Mouse (Mus musculus) T-helper 2 cell (primary cell): ENCODE data around the gene Olfr267.

Source experiments
- in situ Hi-C: fragments of 300-600 bp; cut with MboI, MseI; formaldehyde crosslinking; loops from one replicate; pipeline ENCODE4 v1.15.1; 2025; ENCODE audit warnings: high pct_unique_total_duplicates

Olfr267 gene

DNA sequence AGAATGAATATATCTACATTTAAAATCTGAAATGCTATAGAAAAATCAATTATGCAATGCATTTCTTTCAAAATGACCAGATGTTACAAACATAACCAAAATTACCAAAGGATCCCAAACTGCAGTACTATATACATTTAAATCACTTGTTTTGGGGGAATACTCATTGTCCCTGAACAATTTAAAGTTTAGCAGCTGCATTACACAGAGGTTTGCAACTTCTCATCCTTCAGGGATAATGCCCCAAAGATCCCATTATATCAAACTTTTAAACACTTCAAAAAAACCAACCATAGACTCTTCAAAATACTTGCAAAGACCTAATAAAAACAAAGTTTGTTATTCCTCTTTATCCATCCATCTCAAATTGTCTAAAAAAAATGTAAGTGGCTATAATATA is at the start of gene Olfr267:
Olfr267 (minus strand) TSS at position 101 of the 400 bp plus-strand sequence.
- in situ Hi-C loops, result loop anchor here (5.0 kb wide), 1 partner anchor 620 kb away; no protein-coding TSS in a partner anchor

DNA sequence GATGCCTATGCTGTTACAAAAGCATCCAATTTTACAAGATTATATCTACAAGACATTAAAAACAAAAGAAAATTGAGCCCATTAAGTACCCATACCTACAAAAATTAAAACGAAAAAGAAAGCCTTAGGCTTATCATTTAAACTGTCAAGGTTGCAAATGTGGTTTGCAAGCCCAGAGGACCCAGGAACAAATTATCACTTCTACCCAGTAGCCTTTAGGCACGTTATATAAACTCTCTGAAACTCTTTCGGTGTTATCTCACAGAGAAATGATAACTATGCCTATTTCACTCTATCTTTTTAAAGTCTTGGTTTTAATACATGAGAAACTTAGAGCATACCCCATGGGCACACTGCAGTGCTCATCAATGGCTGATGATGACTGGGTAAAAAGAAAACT is 45.4 kb upstream of the Olfr267 start:
- in situ Hi-C loops, result no loop called here

DNA sequence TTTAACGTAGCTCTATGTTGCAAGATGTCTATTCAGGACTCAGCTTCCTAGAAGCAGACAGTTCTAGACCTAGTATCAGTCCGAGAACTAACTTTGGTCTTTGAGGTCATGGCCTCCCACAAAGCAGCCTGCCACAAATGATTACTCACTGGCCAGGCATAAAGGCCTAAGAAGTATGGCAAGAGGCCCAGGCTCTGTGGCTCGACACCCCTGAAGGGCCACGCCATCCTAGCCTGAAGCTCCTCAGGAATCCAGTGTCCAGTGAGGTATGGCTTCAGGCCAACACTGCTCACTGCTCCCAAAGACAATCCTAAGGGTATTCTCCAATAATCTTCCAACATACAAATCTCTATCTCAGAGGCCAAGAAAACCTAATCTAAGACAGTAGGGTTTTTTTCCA is 38.4 kb upstream of the Olfr267 start:
- in situ Hi-C loops, result no loop called here

DNA sequence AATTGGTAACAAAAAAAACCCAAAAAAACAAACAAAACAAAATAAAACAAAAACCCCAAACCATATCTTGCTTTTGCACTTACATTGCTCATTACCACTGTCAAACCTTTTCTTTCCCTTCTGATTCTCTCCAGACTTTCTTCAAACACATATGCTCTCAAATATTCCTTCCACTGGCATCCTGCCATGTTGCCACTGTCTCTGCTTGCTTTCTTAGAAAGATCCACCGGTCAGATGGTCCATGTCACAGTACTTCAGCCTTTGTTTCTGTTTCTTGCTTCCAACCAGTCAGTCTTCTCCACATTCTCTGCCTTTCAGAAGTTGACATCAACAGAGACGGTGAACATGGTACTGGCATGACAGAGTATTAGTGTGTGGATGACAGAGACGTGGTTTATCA is 857 bp downstream of the Olfr267 start:
- in situ Hi-C loops, result loop anchor here (5.0 kb wide), 1 partner anchor 621 kb away; no protein-coding TSS in a partner anchor

DNA sequence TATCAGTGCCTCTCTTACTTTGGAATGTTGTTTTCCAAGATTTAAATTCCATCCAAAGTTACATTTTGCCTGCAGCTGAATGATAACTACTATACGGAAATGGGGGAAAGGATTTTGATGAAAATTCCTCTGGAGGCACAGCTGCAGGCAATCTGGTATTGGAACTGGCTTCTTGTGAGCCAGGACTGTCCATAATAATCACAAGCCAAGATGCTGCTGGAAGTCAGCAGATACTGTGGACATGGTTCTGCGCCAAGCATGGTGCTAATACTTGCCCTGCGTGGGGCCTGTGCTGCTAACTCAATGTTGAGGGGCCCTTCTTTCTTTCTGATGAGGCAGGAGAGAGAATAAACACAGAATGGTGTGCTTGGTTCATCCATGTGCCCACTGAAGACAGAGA is 24.1 kb downstream of the Olfr267 start:
- in situ Hi-C loops, result no loop called here

DNA sequence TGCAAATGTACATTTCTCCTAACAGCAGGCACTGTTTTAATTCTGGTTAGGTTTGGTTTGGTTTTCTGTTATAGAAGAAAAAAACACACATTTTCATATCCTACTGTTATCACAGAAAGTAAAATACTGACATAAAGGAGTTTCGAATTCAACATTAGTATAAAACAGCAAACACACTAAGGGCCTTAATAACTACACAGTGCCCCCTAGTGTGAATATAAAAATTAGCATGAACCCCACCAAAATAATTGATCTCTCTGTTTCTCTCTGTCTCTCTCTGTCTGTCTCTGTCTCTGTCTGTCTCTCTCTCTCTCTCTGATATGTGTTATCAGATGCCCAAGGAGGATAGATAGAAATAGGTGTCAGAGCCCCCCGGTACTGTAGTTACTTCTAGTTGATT is 38.0 kb downstream of the Olfr267 start:
- in situ Hi-C loops, result no loop called here

DNA sequence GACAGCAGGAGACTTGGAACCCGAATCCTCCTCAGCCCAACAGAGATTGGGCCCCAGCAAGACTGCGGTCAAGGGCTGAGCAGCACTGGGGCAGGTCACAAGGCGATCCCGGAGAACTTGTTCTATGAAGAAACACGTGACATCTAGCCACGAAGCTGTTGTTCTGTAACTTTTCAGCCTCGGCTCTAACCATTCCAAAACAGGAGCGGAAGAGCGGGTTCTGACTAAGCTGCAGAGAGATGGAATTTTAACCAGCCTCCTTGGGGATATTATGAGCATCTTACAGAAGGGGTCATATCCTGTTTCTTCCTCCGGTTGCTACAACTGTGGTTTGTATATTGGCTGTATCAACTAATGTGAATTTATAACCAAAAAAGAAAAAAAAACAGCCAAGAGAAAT is 38.4 kb downstream of the Olfr267 start:
- in situ Hi-C loops, result no loop called here

DNA sequence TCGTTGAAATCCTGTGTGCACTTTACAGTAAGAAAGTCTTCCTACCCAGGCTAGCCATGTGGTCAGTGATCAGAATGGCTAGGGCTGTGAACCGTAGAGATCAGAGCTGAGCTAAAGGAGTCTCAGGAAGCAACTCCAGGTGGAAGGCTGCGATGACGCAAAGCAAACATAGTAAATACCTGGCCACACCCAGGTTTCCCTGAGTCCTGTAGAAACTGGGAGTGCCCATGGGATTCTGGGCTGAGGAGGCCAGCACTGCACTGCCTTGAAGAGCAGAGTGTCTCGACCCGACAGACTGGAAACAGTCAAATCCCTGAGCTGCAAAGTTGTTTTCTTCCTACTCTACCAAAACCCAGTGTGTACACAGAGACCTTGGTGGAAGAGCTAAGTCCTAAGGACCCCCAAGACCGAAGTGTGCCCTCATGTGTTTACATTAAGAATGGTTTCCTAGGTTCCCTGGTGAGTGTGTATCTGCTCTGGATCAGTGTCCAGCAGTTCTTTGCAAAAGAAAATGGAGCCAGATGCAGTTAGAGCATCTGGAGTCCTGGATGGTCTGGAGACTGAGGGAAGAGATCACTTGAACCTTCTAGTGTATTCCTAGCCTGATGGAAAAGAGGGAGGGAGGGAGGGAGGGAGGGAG is 41.8 kb downstream of the Olfr267 start:
- in situ Hi-C loops, result no loop called here

DNA sequence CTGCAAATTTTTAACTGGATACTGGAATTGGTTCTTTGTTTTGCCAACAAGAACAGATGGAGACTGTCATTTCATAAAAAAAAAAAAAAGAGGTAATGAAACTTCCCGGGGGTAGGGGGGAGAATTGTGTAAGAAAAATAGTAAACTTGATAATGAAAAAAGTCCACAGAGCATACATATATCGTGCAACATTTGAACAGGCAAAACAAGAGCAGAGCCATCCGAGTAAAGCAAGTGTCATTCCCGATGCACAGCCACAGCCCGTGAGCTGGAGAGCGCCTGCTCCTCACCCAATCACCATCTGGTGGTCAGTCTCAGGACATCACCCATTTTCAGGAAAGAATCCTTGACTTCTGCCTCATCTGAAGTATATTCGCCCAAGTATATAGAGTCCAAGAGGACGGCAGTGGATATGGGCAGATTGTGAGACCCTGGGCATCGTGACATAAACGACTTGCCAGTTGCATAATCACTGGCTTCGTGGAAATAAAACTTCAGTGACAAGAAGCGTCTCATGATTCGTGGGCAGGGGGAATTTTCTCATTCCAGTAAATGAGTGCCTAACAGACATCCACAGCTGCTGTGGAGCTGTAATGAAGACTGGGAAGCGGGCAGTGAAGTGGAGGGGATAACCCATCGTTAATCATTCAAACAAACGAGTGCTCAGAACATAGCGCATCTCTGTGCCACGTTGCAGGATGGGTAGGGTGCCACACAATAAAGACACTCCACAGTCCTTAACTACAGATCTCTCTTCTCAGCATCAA is 50.5 kb downstream of the Olfr267 start:
- in situ Hi-C loops, result loop anchor here (10.0 kb wide), 1 partner anchor 58 kb away; no protein-coding TSS in a partner anchor
